8 mouse cellular contexts compared by ENCODE assay signal in genomic region chr6:32501186-32501585, GRCm38 (mm10).
DNase-seq lines count a peak whose midpoint lies in the region; TF ChIP-seq lines count a peak whose summit lies in the region.
"Not testable (repeated sequence)": the region's sequence is repeated elsewhere in the genome, so short reads cannot be mapped to it uniquely, and the experiment has no call there.

No protein-coding gene starts in this region.

- not testable (repeated sequence) for H3K27ac ChIP-seq in heart, adult 2 months; liver, adult 2 months (replicated peaks; ENCODE audit: insufficient read depth, low read depth, low read length)

- DNase-seq in NIH3T3 (ENCODE audit: low read depth) (peak; percentile 37), adipocyte (ENCODE audit: low spot score) (peak; percentile 17)
- DNase-seq in adrenal gland, postnatal 10 days, result peak; percentile 46
- peak; percentile 8 to 49 for DNase-seq in heart, adult 2 months
- peak; percentile 17 for DNase-seq in liver, adult 2 months (ENCODE audit: extremely low read depth, low read depth, low spot score)
- DNase-seq in lung, adult 18-20 months, result peak; percentile 38 to 70
- DNase-seq in lung, postnatal 25 days (ENCODE audit: low spot score), result peak; percentile 52
- peak; percentile 73 for DNase-seq in lung, postnatal 36 days

- not testable (repeated sequence) for H3K4me1 ChIP-seq in heart, adult 2 months (ENCODE audit: control insufficient read depth, insufficient read depth, low read length); liver, adult 2 months (ENCODE audit: control insufficient read depth, insufficient read depth, low read length)

- TF ChIP-seq EP300 in heart, adult 2 months (IDR thresholded peaks at IDR 0.05; ENCODE audit: insufficient read depth, low read depth, low read length), result not testable (repeated sequence)

- not testable (repeated sequence) for H3K4me3 ChIP-seq in heart, adult 2 months; liver, adult 2 months (ENCODE audit: insufficient read depth, low read depth, low read length)

- H3K79me2 ChIP-seq in heart, adult 2 months (replicated peaks; ENCODE audit: control insufficient read depth, insufficient read depth, low read length); liver, adult 2 months (ENCODE audit: control insufficient read depth, insufficient read depth, low read length): not testable (repeated sequence)

- intact Hi-C loops in heart, adult 2 months (cut with DNase I), result not testable (repeated sequence)

- H3K9ac ChIP-seq in heart, adult 2 months (ENCODE audit: low read depth, low read length); liver, adult 2 months (ENCODE audit: low read depth, low read length): not testable (repeated sequence)

- TF ChIP-seq CTCF in heart, adult 2 months (IDR thresholded peaks at IDR 0.05); liver, adult 2 months (IDR thresholded peaks at IDR 0.05; ENCODE audit: low read depth, low read length): not testable (repeated sequence)

- 77% methylated on average over 1 of the region's 1 CpGs for WGBS in heart, adult 2 months
- 26% methylated on average over 1 of the region's 1 CpGs for WGBS in liver, adult 2 months

- H3K27me3 ChIP-seq in heart, adult 2 months (ENCODE audit: control insufficient read depth, insufficient read depth, low read length); liver, adult 2 months (ENCODE audit: control insufficient read depth, insufficient read depth, low read length): not testable (repeated sequence)

- H3K36me3 ChIP-seq in heart, adult 2 months (ENCODE audit: control insufficient read depth, insufficient read depth, low read length); liver, adult 2 months (ENCODE audit: control insufficient read depth, insufficient read depth, low read length): not testable (repeated sequence)

- TF ChIP-seq POLR2A in heart, adult 2 months (IDR thresholded peaks at IDR 0.05; ENCODE audit: insufficient read depth, low read depth, low read length); liver, adult 2 months (IDR thresholded peaks at IDR 0.05; ENCODE audit: extremely low read depth, insufficient read depth, low read length): not testable (repeated sequence)

Comparison
In these comparisons a context has a peak if more than half of its experiments do, and no peak if none do; other contexts are left out.
1. DNase-seq: peak in every context shown above with its lines; median percentile 73 in lung, postnatal 36 days; 54 in lung, adult 18-20 months; 52 in lung, postnatal 25 days; 46 in adrenal gland, postnatal 10 days; 37 in NIH3T3; 28 in heart, adult 2 months; 17 in adipocyte; 17 in liver, adult 2 months.